Mouse (Mus musculus) left cerebral cortex, postnatal 14 days (tissue): ENCODE data around the gene Kmt2b. TPM values are rescaled to one million over a fixed set of nuclear protein-coding genes. Genes with fewer than 3 reads are reported as not detected.

Experiments
- DNase-seq, 2 experiments: peaks; one replicate each; pipeline ENCODE4 v3.0.0; 2021 to 2022; ENCODE audit warnings: low spot score in 2 of 2, mixed read lengths in 1 of 2
- intact Hi-C: fragments of 180-260 bp; cut with DNase I; formaldehyde crosslinking; loops from one replicate; pipeline ENCODE4 v1.15.1; 2025
- total RNA-seq, 2 experiments: library from RNA; stranded (reverse); gene quantifications; 2 replicates each; pipeline ENCODE4 v1.2.3; 2021

Gene Kmt2b
- total RNA-seq, 2 experiments from 2014 or later = 48.5 to 49.0 TPM

GRCm38 (mm10) chr7:30604944-30605343 lies 16.4 kb upstream of the Kmt2b start:
- DNase-seq = no peak
- intact Hi-C loops = no loop called here

DNA sequence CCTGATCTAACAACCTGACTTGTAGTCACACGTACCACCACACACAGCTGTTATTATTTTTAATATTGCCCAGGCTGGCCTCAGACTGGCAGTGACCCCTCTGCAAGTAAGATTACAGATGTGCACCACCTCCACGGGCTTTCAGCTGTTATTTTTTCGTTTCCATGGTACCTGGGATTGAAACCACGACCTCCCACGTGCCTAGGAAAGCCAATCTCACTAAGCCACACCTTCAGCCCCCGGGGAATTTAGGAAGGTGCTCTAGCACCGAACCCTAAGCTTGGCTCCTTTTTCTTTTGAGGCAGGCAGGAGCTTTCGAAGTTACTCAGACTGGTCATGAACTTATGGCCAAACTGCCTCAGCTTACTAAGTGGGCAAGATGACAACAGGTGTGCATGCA lies 15.9 kb upstream of the Kmt2b start:
- intact Hi-C loops = no loop called here
- no peak for DNase-seq

- DNase-seq = no peak
These were observed 14.1 kb upstream of the Kmt2b start for GRCm38 (mm10) chr7:30602583-30602982.

GRCm38 (mm10) chr7:30600651-30601050 lies 12.1 kb upstream of the Kmt2b start:
- intact Hi-C loops = no loop called here

More at GRCm38 (mm10) chr7:30602583-30602982, 14.1 kb upstream of the Kmt2b start:
- intact Hi-C loops = no loop called here

GRCm38 (mm10) chr7:30599933-30600353 lies 11.4 kb upstream of the Kmt2b start:
- DNase-seq = peak; percentile 92 to 95
- intact Hi-C loops = no loop called here

More at GRCm38 (mm10) chr7:30600651-30601050, 12.1 kb upstream of the Kmt2b start:
- DNase-seq = no peak

DNA sequence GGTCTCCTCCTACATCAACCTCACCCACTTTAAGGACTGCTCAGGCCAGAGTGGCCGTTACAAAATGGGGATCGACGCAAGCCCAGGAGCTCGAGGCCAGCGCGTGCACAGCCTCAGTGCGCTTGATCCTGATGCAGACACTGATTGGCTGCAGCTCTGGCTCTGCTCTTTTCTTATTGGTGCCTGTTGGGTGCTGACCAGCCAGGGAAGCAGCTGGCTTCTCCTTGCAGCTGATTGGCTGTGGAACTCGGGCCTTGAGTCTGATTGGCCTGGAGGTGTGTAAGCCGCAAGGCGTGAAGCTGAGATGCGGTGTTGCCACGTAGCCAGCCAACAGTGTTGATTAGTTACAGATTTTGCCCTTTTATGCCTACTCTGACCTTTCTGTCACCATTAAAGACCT lies 10.3 kb upstream of the Kmt2b start, which contains the start of gene Zbtb32:
TSS of gene Zbtb32 (minus strand) at position 124 of the 400 bp plus-strand sequence.
- DNase-seq = no peak
- intact Hi-C loops = no loop called here

DNA sequence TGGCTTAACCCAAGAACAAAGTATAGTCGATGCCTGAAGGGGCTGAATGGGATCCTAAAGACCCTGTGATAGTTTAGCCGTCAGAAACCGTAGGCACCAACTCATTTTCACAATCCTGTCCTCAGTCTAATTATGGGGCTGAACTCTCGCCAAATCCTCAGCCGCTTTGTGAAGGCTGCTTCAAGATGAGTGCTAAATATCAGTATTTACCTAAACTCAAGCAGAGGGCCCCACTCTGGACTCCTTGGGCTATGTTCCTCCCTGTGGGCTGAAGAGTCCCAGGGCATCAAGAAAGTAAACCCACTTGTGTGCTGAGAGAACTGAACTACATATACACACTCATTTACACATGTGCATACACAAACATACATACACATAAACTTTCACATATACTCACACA lies 8.3 kb upstream of the Kmt2b start:
- intact Hi-C loops = no loop called here
- DNase-seq = no peak

DNA sequence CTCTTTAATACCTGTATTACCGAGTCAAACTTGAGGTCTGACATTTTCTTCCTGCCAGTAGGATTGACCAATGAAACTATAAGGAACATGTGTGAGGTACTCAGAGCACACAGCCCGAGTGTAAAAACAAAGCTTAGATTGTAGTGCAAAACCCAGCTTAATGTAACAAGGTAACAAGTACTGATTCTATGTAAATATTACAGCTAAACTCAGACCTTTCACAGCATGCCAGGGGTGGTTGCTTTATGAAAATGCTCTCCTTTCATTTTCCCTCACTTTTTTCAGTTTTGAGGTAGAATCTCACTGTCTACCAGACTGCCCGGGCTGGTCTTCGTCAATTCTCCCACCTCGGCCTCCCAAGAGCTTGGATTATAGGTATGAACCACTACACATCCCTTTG lies 7.6 kb upstream of the Kmt2b start:
- intact Hi-C loops = no loop called here
- no peak for DNase-seq

- no peak for DNase-seq
- intact Hi-C loops = no loop called here
These were observed 6.0 kb upstream of the Kmt2b start for GRCm38 (mm10) chr7:30594510-30595024.

- DNase-seq = no peak
These were observed 5.3 kb upstream of the Kmt2b start for GRCm38 (mm10) chr7:30593579-30594509.

GRCm38 (mm10) chr7:30592772-30593423 lies 4.4 kb upstream of the Kmt2b start:
- no peak for DNase-seq
- intact Hi-C loops = no loop called here

More at GRCm38 (mm10) chr7:30593579-30594509, 5.3 kb upstream of the Kmt2b start:
- intact Hi-C loops = no loop called here

DNA sequence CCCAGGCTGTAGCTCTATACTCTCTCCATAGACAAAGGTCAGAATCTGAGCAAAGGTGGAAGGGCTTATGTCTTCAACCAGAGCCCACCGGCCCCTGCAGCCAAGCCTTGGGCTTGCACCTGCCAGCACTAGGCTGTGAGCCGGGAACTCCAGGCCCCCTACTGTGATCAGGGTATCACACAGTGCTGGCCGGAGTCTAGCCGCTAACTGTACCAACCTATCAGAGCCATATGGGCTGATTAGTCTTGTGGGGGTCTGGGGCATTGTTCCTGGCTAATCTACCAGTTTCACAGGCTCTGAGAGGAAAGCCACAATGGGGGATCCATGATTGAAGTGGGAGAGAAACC lies 3.1 kb upstream of the Kmt2b start:
- intact Hi-C loops = no loop called here
- DNase-seq = no peak

DNA sequence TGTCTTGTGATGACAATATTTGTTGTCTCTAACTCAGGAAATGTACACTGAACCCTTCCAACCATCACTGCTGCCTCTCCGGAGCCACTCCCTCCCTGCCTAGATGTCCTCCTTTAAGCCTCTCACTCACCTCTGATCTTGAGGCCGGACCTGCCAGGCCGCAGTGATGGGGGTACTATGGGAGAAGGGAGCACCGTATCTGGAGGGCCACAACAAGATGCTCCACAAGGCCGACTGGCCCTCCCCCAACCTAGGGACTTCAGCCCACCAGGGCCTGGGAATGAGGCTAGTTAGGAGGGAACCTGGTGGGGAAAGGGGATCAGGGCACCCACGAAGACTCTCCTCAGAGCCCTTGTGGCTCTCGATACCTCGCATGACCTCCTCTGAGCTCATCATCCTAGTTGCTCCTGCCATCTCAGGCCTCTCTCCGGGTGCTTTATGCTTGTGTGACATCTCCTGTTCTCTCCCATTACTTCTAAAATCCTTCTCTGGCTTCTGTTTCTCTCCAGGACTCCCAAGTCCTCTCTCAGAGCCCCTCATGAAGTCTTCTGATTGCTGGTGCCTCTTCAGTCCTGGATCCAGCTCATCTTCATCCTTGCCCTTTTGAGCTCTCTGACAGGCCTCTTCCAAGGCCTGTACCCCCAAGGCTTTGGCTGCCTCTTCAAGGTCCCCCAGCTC lies 2.5 kb upstream of the Kmt2b start:
- intact Hi-C loops = no loop called here
- DNase-seq = no peak

GRCm38 (mm10) chr7:30589435-30590301 lies 1.1 kb upstream of the Kmt2b start:
- DNase-seq = peak; percentile 70 to 82
- intact Hi-C loops = loop anchor here (2.0 kb wide), 1 partner anchor 23 kb away; the partner anchor contains the start of gene Upk1a

- DNase-seq = peak; percentile 29 to 56
- intact Hi-C loops = loop anchor here (2.0 kb wide), 1 partner anchor 25 kb away; the partner anchor contains the start of gene Upk1a
These were observed 471 bp downstream of the Kmt2b start for GRCm38 (mm10) chr7:30587842-30588667.

DNA sequence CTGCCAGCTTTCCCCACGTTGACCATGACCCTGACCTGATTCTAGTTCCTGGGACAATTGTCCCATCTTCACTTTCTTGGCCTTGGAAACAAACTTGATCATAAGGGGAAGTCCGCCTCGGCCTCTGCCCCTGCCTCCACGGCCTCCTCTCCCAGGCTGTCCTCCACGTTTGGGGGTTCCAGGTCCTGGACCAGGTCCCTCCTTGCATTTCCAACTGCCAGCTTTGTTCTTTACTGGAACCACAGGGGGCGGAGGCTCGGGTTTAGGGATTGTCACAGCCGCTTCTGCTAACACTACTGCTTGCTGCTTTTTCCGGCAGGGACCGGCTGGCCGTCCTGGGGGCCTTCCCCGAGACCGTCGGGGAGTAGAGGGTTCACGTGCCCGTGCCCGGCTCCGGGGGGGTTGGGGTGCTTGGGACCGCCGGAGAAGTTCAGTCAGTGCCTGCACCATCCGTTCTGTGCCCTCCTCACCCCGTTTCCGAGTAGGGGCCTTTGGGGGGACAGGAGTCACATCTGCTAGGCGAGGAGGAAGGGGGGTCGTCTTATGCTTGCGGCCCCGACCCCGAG lies 2.0 kb downstream of the Kmt2b start:
- DNase-seq = no peak
- intact Hi-C loops = no loop called here

- intact Hi-C loops = no loop called here
These were observed 3.4 kb downstream of the Kmt2b start for GRCm38 (mm10) chr7:30585170-30585569.

DNA sequence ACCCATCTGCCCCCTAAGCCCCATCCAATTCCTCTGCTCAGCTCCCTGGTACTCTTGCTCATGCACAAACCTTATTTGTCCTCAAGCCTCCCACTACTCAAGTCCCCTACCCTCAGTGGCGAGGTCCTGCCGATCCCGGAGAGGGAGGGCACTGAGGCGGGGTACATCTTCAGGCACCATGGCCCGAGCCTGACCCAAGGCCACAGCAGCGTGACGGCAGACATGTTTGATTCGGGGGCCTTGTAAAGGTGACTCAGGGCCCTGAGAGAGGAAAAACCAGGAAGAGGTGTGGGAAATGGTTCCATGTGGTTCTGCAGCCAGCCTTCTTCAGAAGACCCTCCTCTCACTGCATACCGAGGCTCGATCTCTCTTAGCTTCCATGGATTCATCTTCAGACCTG lies 4.2 kb downstream of the Kmt2b start:
- intact Hi-C loops = no loop called here
- DNase-seq = no peak

More at GRCm38 (mm10) chr7:30585170-30585569, 3.4 kb downstream of the Kmt2b start:
- no peak for DNase-seq
